Mouse (Mus musculus) ES-Bruce4 (cell line): ENCODE results near the gene Taar7a.

ENCODE experiments used
- EP300 ChIP-seq: IDR thresholded peaks from 2 replicates; pipeline ENCODE4 v1.6.1; 2011; ENCODE audit warnings: low read depth, low read length; ENCODE audit not compliant: insufficient read depth
- POLR2A ChIP-seq: IDR thresholded peaks from one replicate; pipeline ENCODE4 v1.8.1; 2011; ENCODE audit warnings: low read length; ENCODE audit not compliant: insufficient read depth

- TF ChIP-seq POLR2A (no peak), EP300 (no peak)
These were observed 38.1 kb upstream of the Taar7a start for GRCm38 (mm10) chr10:24031347-24031746.
